Mouse (Mus musculus): Measurements from ENCODE around the gene Cnpy3.

The Cnpy3 gene

DNA sequence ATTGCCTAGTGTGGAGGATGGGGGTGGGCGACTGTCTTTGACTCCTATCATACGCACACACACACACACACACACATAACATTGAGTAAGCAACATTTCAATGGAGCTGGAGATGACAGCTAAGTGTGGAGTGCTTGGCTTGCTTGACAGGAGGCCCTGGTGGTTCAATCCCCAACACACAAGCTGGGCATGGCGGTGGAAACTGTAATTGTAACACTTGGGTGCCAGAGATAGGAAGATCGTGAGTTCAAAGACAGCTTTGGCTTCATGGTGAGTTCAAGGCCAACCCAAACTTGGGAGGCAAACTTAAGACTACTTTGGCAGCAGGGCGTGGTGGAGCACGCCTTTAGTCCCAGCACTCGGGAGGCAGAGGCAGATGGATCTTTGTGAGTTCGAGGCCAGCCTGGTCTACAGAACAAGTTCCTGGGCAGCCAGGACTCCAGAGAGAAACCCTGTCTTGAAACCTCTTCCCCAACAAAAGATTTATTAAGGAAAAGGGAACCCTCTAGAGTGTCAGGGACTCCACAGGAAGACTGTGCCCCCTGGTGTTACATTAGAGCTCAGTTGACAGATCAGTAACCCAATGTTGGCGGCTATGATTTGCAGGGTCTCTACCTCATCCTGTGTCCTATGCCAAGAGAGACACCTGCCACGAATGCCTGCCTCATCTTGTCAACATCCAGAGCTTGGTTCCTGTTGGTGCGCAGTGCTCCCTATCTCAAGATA is 37.1 kb downstream of the Cnpy3 start:
- DNase-seq (ENCODE audit: low spot score in 2 of 2): no peak

DNA sequence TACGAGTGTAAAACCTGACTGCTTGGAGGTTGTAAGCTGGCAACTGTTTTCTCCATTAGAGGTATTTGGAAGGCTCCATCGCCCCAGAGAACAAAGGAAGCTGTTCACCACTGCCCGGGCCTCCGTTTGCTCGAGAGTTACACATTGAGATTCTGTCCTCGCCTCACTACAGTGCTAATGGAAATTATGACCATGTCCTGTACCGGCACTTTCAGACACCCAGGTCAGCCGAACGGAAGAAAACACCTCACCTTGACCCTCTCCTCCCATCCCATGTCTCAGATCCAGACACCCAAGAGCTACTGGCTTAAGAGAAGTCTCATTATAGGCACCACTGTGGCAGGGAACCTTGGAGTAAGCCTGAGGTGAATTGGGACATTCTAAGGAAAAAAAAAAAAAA is 38.2 kb downstream of the Cnpy3 start:
- no peak for DNase-seq (ENCODE audit: low spot score in 2 of 2)

GRCm38 (mm10) chr17:46712442-46712841 is 39.6 kb downstream of the Cnpy3 start:
- no peak for DNase-seq (ENCODE audit: low spot score in 2 of 2)

DNA sequence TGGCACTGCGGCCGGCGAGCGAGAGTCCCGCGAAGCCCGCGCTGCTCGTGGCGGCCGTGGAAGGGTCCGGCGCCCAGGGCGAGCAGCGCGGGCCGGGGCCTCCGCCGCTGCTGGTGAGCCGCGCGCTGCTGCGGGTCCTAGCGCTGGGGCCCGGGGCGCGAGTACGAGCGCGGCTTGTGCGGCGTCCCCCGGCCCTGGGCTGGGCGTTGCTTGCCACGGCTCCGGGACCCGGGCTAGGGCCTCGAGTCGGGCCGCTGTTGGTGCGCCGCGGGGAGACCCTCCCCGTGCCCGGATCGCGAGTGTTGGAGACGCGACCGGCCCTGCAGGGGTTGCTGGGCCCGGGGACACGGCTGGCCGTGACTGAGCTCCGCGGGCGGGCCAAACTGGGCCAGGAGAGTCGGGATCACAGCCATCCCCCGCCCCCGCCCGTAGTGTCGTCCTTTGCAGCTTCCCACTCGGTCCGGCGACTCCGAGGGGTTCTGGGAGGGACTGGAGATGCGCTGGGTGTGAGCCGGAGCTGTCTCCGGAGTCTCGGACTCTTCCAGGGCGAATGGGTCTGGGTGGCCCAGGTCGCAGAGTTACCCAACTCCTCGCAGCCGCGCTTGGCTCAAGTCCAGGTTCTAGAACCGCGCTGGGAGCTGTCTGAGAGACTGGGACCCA is 40.3 kb downstream of the Cnpy3 start:
- DNase-seq (ENCODE audit: low spot score in 2 of 2): peak; percentile 61 to 75

- DNase-seq (ENCODE audit: low spot score in 2 of 2): peak; percentile 83 to 93
Observed at GRCm38 (mm10) chr17:46710959-46711597, 40.9 kb downstream of the Cnpy3 start, which contains the start of gene Pex6. TSS of gene Pex6 (plus strand) at chr17:46711463.

DNA sequence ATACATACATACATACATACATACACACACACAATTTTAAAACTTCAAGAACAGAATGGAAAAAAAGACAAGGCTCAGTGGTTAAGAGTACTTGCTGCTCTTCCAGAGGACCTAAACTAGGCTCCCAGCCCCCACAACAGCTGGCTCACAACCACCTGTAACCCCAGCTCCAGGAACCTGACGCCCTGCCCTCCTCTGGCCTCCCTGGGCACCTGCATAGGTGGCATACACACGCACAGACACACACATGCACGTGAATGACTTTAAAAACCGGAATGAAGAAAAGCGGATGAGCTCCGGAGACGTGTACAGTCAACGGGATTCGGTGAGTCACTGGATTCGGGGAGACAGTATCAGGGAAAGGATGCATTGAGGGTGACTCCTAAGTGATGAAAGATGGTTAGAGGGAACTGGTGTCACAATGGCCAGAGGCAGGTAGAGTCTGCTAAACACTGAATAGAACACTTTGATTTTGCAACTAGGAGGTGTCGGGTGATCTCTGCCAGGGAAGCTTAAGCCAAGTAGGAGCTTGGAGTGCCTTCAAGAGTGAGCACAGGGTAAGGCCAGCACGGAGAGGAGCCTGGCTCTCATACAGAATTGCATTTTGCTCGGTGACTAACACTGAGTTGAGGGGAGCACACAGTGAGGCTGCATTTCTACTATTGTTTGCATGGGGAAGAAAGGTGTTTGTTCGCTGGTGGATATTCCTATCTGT is 45.5 kb downstream of the Cnpy3 start:
- DNase-seq (ENCODE audit: low spot score in 2 of 2): no peak

GRCm38 (mm10) chr17:46704887-46705835 is 46.9 kb downstream of the Cnpy3 start, which contains the start of gene Ppp2r5d:
TSS of gene Ppp2r5d (minus strand) at chr17:46705111.
- DNase-seq (ENCODE audit: low spot score in 2 of 2): peak; percentile 86 to 95

DNA sequence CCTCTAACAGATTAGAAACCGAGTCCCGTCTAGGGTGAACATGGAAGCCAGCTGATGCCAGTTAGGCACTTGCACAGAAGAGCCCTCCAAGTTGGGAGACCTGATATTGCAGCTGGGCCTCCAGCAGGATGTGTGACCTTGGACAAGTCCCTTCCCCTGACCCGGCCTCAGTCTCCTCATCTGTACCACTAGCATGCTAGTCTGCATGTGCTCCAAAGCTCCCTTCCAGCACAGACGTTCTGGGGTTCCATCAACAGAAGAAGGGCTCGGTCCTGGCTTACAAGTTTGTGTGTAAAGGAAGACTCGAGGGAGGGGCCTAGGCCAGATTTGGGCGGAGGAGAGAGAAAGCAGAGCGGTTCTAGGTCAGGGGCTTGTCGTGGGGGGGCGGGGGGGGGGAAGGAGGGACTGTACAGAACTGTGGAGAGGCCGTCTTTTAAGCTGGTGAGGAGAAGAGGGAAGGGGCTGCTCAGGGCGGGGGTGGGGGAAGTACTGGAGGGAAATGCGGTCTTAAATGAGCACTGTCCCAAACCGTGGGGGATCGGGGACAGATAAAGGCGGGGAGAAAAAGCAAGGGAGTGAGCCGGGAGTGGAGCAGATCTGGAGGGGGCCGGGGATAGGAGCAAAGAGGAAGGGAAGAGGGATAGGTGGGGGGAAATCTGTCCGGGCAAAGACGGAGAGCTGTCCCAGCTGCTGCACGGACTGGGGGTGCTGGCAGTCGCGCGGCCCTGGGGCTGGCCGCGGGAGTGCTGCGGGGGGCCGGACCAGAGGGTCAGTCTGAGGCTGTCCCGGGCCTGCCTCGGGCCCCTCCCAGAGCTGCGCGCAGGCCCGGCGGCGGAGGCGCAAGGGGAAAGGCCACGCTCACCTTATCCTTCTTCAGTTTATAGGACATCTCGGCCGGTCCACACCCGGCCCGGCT is 47.8 kb downstream of the Cnpy3 start:
- DNase-seq (ENCODE audit: low spot score in 2 of 2): peak in 1 of 2 experiments; percentile 42

- no peak for DNase-seq (ENCODE audit: low spot score in 2 of 2)
Observed at GRCm38 (mm10) chr17:46702506-46702905, 49.5 kb downstream of the Cnpy3 start.

GRCm38 (mm10) chr17:46702100-46702499 is 49.9 kb downstream of the Cnpy3 start:
- DNase-seq (ENCODE audit: low spot score in 2 of 2): no peak

- no peak for DNase-seq (ENCODE audit: low spot score in 2 of 2)
Observed at GRCm38 (mm10) chr17:46701489-46701888, 50.5 kb downstream of the Cnpy3 start.

DNA sequence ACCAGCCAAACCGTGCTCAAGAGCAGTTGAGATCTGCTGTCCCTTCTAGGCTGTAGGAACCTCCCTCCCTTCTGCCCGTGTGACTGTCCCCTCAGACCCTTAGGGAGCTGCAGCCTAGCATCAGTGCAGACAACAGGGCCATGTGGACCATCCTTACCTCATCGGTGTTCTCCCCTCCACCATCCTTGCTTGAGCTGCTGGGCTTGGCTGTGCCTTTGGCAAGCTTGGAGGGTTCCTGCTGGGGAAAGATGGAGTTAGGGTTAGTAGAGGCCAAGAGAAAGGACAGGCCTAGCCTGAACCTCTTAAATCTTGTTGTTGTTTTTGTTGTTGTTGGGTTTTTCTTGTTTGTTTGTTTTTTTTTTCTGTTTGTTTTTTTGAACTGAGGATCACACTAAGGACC is 52.1 kb downstream of the Cnpy3 start:
- no peak for DNase-seq (ENCODE audit: low spot score in 2 of 2)

DNA sequence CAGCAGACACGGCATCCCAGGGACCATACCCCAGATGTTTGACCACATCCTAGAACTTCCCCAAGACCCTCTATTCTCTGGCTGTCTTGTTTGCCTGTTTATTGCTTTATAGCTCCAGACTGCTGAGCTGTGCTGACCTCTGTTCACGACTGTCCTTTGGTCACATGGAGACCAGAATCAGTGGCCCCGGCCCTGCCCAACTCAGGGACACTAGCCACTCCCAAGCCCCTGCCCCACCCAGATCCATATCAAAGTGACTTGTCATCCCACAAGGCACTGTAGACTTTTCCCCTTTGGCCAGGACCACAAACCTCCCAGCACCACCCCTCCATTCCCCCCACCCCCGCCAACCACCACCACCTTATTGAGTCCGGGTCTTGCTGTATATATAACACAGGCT is 52.8 kb downstream of the Cnpy3 start:
- no peak for DNase-seq (ENCODE audit: low spot score in 2 of 2)

GRCm38 (mm10) chr17:46698515-46698914 is 53.5 kb downstream of the Cnpy3 start:
- no peak for DNase-seq (ENCODE audit: low spot score in 2 of 2)

GRCm38 (mm10) chr17:46694517-46695063 is 57.4 kb downstream of the Cnpy3 start:
- no peak for DNase-seq (ENCODE audit: low spot score in 2 of 2)

GRCm38 (mm10) chr17:46691390-46691789 is 60.6 kb downstream of the Cnpy3 start:
- no peak for DNase-seq (ENCODE audit: low spot score in 2 of 2)

DNA sequence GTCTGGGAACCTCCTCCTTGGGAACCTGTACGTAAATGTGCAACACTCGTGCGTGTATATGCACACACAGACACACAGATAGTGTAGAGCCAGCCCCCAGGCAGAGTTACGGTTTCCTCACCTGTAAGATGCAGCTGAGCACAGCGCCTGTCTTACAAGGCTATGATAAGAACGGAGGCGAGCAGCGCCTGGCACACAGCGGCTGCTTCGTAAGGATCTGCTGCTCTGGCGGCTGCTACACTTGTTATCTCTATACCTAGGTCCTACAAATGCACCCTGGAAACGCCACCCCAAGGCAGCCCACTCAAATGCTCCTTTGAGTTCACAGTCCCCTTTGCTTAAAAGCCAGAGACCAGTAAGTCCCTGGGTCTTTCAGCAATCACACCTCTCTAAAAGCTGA is 61.3 kb downstream of the Cnpy3 start:
- peak in 1 of 2 experiments; percentile 12 for DNase-seq (ENCODE audit: low spot score in 2 of 2)

DNA sequence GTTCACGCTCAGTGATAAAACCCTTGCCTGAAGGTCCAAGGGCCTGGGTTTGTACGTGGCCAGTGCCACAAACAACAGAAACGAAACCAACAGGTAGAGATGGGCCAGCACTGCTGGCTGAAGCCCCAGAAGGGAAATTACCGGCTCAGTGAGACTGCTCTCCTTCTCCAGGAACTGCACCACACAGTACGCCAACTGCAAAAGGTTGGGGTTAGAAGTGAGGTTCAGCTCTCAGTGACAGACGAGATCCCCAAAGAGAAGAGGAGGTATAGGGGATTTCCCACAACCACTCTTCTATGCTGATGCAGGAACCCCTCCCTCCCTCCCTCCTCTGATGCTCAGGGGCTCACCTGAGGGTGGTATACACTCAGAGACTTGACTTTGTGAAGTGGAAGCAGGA is 66.1 kb downstream of the Cnpy3 start:
- DNase-seq (ENCODE audit: low spot score in 2 of 2): no peak

All from spleen, postnatal 10 days (tissue).